Mouse (Mus musculus) forebrain, embryonic 16.5 days (tissue): ENCODE measurements around the gene Cbx3. TPM values are rescaled to one million over a fixed set of nuclear protein-coding genes. Genes with fewer than 3 reads are reported as not detected.
A peak's percentile ranks its signal among the peaks of the same experiment; 100 is the strongest.

Source experiments
- ATAC-seq: fragments of 200-750 bp; cut with Nextera tagmentation; 2 replicates; pipeline ENCODE4 v1.8.0; 2017; ENCODE audit warnings: mild to moderate bottlenecking, moderate library complexity
- H3K27ac ChIP-seq: fragments of 300-500 bp; sonication (generic); 2 replicates; pipeline ENCODE4 v1.5.1; 2014; ENCODE audit warnings: low read length, control low read depth
- H3K27me3 ChIP-seq: fragments of 300-500 bp; sonication (generic); replicated peaks from 2 replicates; pipeline ENCODE4 v1.6.1; 2014; ENCODE audit warnings: low read length; ENCODE audit not compliant: control insufficient read depth, insufficient read depth
- H3K36me3 ChIP-seq: fragments of 300-500 bp; sonication (generic); 2 replicates; pipeline ENCODE4 v1.6.1; 2014; ENCODE audit not compliant: control insufficient read depth, insufficient read depth
- H3K4me1 ChIP-seq: fragments of 300-500 bp; sonication (generic); replicated peaks from 2 replicates; pipeline ENCODE4 v1.6.1; 2014; ENCODE audit warnings: low read length; ENCODE audit not compliant: control insufficient read depth, insufficient read depth
- H3K4me2 ChIP-seq: fragments of 300-500 bp; sonication (generic); 2 replicates; pipeline ENCODE4 v1.6.1; 2014; ENCODE audit warnings: mild to moderate bottlenecking, low read length, control low read depth
- H3K4me3 ChIP-seq: fragments of 300-500 bp; sonication (generic); replicated peaks from 2 replicates; pipeline ENCODE4 v1.5.1; 2014; ENCODE audit warnings: mild to moderate bottlenecking, low read length, control low read depth
- H3K9ac ChIP-seq: fragments of 300-500 bp; sonication (generic); replicated peaks from 2 replicates; pipeline ENCODE4 v1.6.1; 2014; ENCODE audit warnings: low read depth, low read length, control low read depth
- H3K9me3 ChIP-seq: fragments of 300-500 bp; sonication (generic); 2 replicates; pipeline ENCODE4 v1.6.1; 2016; ENCODE audit warnings: low read length; ENCODE audit not compliant: control insufficient read depth
- WGBS: fragments of 180-500 bp; shearing (Covaris S2); extraction: QIAGEN DNeasy Blood & Tissue Kit; methylation state at CpG from one replicate; pipeline ENCODE4 v1.1.7; 2014; 5-methylcytosine and 5-hydroxymethylcytosine counted together
- polyA plus RNA-seq: library from polyadenylated mRNA; unstranded; fragments of >200 nt; fragmentation: Nextera tagmentation; extraction: Ambion mirVana; gene quantifications from 2 replicates; pipeline ENCODE4 v1.2.1, GENCODE M21; 2015

Gene Cbx3
- polyA plus RNA-seq, 1 experiment from 2014 or later = 537 TPM

DNA sequence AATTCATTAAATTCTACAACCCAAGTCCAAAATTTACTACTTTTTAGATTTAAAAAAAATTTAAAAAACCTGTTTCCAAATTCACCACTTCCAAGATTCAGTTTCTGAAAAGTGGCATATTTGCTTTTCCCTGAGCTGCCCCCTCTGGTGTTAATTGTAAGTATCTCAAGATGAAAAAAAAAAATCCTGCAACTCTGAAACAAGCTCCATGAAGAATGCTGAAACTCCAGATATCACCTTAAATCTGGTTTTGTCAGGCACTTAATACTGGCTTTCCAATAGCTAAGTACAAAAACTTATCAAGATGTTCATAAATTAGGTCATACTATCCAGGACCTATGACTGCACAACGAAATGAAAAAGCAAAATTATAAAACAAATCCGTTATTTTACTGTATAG, 2.5 kb upstream of the Cbx3 start:
- H3K9ac ChIP-seq = 0 out of 2 replicates have a peak overlapping the region, but pooled peaks have one; percentile 42
- H3K36me3 ChIP-seq = peaks cover 21% of the 10 kb centered on the region
- H3K27me3 ChIP-seq = no peaks in the 10 kb centered on the region
- no peaks in the 10 kb centered on the region for H3K9me3 ChIP-seq
- ATAC-seq = no peak
- H3K4me2 ChIP-seq = peak overlapping the region; percentile 62
- no peak overlapping the region for H3K27ac ChIP-seq
- H3K4me1 ChIP-seq = peaks cover 27% of the 10 kb centered on the region
- H3K4me3 ChIP-seq = peak overlapping the region; percentile 43
- WGBS = 0% methylated on average over 2 of the region's 2 CpGs

DNA sequence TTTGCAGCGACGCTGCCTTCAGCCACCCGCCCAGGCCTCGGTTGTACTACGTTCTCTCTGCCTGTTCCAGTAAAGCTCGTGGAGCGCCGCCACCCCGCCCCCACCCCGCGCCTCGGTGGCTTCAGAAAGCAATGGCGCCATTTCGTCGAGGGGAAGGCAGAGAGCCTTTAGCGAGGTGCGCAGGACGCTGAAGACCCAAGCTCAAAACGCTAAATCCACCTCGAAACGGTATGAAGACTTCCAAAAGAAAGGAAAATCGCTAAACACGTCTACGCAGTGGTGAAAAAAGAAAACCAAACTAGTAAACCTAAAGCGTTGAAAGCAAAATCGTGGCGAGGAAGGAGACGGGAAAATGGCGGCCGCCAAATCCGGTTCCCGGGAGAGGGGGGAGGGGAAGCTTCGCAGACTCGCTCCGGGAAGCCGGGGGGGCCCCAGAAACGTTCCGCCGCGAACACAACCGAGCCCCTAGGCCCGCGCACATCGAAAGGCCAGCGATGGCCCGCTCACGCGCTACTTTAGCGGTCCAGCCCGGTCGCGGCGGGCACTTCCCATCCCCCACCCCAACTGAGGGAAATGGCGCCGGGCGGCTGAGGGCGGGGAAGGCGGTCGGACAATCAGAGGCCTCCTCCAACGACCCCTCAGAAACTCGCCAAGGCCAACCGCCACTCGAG, 1.1 kb upstream of the Cbx3 start:
- Histone ChIP-seq H3K4me2 (peak overlapping the region; percentile 74), H3K9ac (peak overlapping the region; percentile 99), H3K4me1 (peaks cover 35% of the 10 kb centered on the region), H3K4me3 (peak overlapping the region; percentile 98), H3K27ac (peak overlapping the region; percentile 100), H3K9me3 (no peaks in the 10 kb centered on the region), H3K27me3 (no peaks in the 10 kb centered on the region), H3K36me3 (peaks cover 15% of the 10 kb centered on the region)
- under 1% methylated on average over 63 of the region's 63 CpGs for WGBS
- peak; percentile 20 for ATAC-seq

DNA sequence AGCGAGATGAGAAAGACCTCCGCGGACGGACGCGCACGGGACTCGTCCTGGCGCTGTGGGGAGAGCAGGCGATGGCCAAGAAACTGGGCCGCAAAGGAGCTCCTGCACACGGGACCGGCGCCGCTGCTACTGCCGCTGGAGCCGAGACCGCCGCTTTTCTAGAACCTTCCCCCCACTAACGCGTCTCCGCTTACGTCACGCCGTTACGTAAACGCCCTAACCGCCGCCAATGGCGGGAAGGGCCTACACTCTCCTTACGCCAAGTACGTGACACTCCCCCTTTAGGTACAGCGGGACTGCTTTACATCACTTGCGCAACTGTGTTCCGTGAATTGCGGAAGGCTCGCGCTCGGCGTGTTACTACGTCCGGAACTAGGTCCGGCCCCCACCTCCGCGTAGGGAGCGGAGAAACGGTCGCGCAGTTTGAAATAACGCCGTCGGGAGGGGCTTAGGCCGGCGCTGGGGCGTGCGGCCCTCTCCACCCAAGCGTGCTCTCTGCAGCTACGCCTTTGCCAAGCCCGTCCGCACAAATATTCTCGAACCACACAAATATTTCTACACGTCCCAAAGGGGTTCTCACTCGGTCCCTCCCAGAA, 347 bp upstream of the Cbx3 start, which contains the start of gene Hnrnpa2b1:
TSS of gene Hnrnpa2b1 (minus strand) at position 180 of the 596 bp plus-strand sequence.
- Histone ChIP-seq H3K36me3 (peaks cover 15% of the 10 kb centered on the region), H3K4me1 (peaks cover 40% of the 10 kb centered on the region), H3K9ac (peak within 1 kb of the TSS; percentile 100), H3K27me3 (no peaks in the 10 kb centered on the region), H3K4me2 (peak within 1 kb of the TSS; percentile 74), H3K4me3 (peak within 1 kb of the TSS; percentile 98), H3K9me3 (no peaks in the 10 kb centered on the region), H3K27ac (peak within 1 kb of the TSS; percentile 100)
- ATAC-seq = peak; percentile 90
- under 1% methylated on average over 63 of the region's 63 CpGs for WGBS

DNA sequence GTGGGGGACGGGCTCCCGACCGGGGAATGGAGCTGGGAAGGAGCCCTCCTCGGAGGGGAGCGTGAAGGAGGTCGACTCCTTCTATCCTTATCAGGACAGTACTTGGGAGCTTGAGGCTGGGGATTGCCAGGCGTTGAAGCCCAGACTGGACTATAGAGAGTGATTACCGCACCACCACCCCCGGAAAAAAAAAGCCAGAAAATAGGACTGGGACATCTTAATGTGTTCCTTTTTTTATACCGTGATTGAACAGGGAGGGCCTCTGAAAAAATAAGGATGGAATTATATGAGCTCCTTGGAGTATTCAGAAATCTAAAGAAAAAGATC, 982 bp downstream of the Cbx3 start:
- Histone ChIP-seq H3K4me1 (peaks cover 32% of the 10 kb centered on the region), H3K27ac (peak overlapping the region; percentile 100), H3K4me3 (peak overlapping the region; percentile 98), H3K27me3 (no peaks in the 10 kb centered on the region), H3K36me3 (peaks cover 9% of the 10 kb centered on the region), H3K9me3 (no peaks in the 10 kb centered on the region), H3K9ac (peak overlapping the region; percentile 100), H3K4me2 (peak overlapping the region; percentile 37)
- ATAC-seq = no peak
- WGBS = 0% methylated on average over 10 of the region's 10 CpGs

DNA sequence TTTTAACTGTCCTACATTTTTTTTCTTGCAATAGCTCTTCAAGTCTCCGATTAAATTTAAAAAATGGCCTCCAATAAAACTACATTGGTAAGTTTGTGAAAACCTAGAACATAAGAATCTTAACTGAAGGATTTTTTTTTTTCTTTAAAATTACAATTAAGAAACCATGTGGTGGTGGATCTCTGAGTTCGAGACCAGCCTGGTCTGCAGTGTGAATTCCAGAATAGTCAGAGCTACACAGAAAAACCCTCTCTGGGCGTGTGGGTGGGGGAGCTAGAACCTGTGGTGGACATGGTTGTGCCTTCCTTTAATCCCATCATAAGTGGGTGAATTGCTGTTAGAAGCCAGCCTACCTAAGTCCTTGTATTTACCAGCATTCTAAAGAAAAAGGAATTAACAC, 1.6 kb downstream of the Cbx3 start:
- ATAC-seq = no peak
- WGBS = 8% methylated on average over 3 of the region's 3 CpGs
- peak overlapping the region; percentile 53; the same call in 1 of the 2 replicates for H3K27ac ChIP-seq

DNA sequence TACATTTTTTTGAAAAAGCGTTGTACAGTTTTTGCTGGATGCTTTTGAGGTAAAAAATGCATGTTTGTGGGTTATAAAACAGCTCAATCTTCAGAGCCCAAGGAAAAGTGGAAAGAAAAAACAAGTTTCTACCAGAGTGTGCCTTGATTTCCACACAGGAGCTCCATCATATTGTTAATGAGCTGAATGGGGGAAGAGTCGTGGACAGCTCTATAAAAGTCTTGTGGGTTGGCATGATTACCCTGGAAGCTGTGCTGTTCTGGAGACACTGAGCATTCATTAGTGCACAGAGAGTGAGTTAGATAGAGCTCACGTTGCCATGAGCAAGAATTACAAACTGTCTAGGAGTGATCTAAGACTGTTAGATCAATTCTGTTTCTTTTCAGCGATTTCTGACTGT, 2.1 kb downstream of the Cbx3 start:
- Histone ChIP-seq H3K4me3 (peak overlapping the region; percentile 47), H3K9ac (peak overlapping the region; percentile 58), H3K9me3 (no peaks in the 10 kb centered on the region), H3K4me2 (peak overlapping the region; percentile 86), H3K36me3 (peaks cover 13% of the 10 kb centered on the region), H3K27ac (no peak overlapping the region), H3K4me1 (peaks cover 25% of the 10 kb centered on the region), H3K27me3 (no peaks in the 10 kb centered on the region)
- WGBS = 29% methylated on average over 4 of the region's 4 CpGs
- ATAC-seq = no peak

More for the DNA sequence above, 1.6 kb downstream of the Cbx3 start:
- Histone ChIP-seq H3K4me2 (peak overlapping the region; percentile 86), H3K27me3 (no peaks in the 10 kb centered on the region), H3K36me3 (peaks cover 11% of the 10 kb centered on the region), H3K9ac (peak overlapping the region; percentile 58), H3K4me1 (peaks cover 28% of the 10 kb centered on the region), H3K9me3 (no peaks in the 10 kb centered on the region), H3K4me3 (peak overlapping the region; percentile 47)

DNA sequence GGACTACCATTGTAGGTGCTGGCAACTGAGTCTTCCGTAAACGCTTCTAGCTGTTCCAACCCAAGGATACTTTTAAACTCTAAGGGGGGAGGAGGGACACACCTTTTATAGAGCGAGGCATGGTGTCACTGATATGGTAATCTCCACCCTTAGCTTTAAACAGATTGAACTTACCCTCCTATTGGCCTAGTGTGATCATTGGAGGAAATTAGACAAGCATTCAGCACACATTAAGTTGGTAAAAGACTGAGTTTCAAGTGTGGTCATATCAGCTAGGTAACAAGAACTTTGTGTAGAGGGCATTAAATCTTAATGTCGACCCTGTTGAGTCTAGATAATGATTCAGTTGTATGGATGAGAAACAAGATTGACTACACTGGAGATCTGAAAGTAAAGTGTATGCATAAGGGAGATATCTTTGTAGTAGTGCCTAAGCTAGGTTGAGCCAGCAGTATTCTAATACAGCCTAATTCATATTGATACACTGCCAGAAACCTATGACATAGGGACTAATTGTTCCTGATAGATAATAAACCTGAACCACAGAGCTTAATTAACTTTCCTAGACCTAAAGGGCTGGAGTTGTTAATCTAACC, 9.1 kb downstream of the Cbx3 start:
- no peaks in the 10 kb centered on the region for H3K9me3 ChIP-seq
- H3K4me1 ChIP-seq = peaks cover 6% of the 10 kb centered on the region
- no peak overlapping the region for H3K27ac ChIP-seq
- H3K4me2 ChIP-seq = no peak overlapping the region
- peaks cover 52% of the 10 kb centered on the region for H3K36me3 ChIP-seq
- WGBS = 96% methylated on average over 4 of the region's 4 CpGs
- H3K4me3 ChIP-seq = no peak overlapping the region
- no peak for ATAC-seq
- no peaks in the 10 kb centered on the region for H3K27me3 ChIP-seq
- no peak overlapping the region for H3K9ac ChIP-seq

DNA sequence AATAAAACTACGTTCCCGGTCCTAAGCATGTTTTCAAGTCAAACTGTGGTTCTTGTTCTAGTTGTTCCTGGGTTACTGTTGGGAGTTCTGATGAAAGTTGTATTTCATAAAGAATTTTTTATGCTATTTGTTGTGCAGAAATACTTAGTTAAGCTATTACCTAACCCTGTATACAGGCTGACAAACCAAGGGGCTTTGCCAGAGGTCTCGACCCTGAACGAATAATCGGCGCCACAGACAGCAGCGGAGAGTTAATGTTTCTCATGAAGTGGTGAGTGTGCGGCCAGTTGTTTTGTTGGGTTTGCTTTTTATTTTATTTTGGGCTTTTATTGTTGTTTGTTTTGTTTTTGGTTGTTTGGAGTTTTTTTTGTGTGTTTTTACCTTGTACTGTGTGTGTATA, 11.4 kb downstream of the Cbx3 start:
- H3K27me3 ChIP-seq = no peaks in the 10 kb centered on the region
- no peaks in the 10 kb centered on the region for H3K9me3 ChIP-seq
- H3K4me1 ChIP-seq = 0 out of 2 replicates have a peak, but pooled peaks cover 2% of the 10 kb centered on the region
- ATAC-seq = no peak
- H3K4me3 ChIP-seq = no peak overlapping the region
- H3K36me3 ChIP-seq = peaks cover 46% of the 10 kb centered on the region
- WGBS = 91% methylated on average over 8 of the region's 8 CpGs
- H3K27ac ChIP-seq = no peak overlapping the region
- no peak overlapping the region for H3K9ac ChIP-seq
- H3K4me2 ChIP-seq = no peak overlapping the region

DNA sequence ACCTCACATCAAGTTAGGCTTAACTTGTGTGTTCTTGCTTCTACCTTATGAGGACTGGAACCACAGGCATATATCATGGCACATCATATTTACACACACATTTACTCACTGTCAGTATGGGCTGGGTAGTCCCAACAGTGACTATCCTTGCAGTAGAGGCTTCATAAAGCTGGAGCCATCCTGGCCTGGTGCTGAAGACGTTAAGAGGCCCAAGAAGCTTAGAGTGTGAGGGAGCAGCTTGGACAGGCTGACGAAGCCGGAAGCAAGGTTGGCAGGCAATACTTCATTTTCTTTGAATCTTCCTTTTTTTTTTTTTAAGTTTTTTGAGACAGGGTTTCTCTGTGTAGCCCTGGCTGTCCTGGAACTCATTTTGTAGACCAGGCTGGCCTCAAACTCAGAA, 13.7 kb downstream of the Cbx3 start:
- ATAC-seq = no peak
- WGBS = 100% methylated on average over 3 of the region's 3 CpGs
- H3K36me3 ChIP-seq = peaks cover 36% of the 10 kb centered on the region

More for the DNA sequence above, 13.7 kb downstream of the Cbx3 start:
- Histone ChIP-seq H3K9me3 (no peaks in the 10 kb centered on the region), H3K4me1 (0 out of 2 replicates have a peak, but pooled peaks cover 2% of the 10 kb centered on the region), H3K27ac (no peak overlapping the region), H3K27me3 (no peaks in the 10 kb centered on the region), H3K4me2 (no peak overlapping the region), H3K4me3 (no peak overlapping the region), H3K9ac (no peak overlapping the region)
